Mouse (Mus musculus): ENCODE measurements at regions not wholly inside any gene's neighbourhood (a gene's known extent, or its start where the extent isn't known, plus 50 kb on each side); places are given as distances from the start of the nearest gene placed in this dataset.

- no peak for TF ChIP-seq CTCF (IDR thresholded peaks at IDR 0.05; ENCODE audit: insufficient read depth, low read length)
- TF ChIP-seq POLR2A (IDR thresholded peaks at IDR 0.05; ENCODE audit: borderline replicate concordance, extremely low read depth, low read depth, low read length) = no peak
These were observed 52.3 kb upstream of the Eed start for GRCm38 (mm10) chr7:90033086-90033485.

All from lung, adult 2 months (tissue).